Mouse (Mus musculus) heart, postnatal 14 days (tissue): ENCODE results near the gene Nek11. TPM values are rescaled to one million over a fixed set of nuclear protein-coding genes. Genes with fewer than 3 reads are reported as not detected.
"Not testable (repeated sequence)": the region's sequence is repeated elsewhere in the genome, so short reads cannot be mapped to it uniquely, and the experiment has no call there.

Source experiments
- DNase-seq, 2 experiments: peaks; one replicate each; pipeline ENCODE4 v3.0.0; 2021 to 2022
- intact Hi-C: fragments of 180-260 bp; cut with DNase I; formaldehyde crosslinking; loops from one replicate; pipeline ENCODE4 v1.15.1; 2025
- total RNA-seq, 2 experiments: library from RNA; stranded (reverse); gene quantifications; 2 replicates each; pipeline ENCODE4 v1.2.3; 2021

Gene Nek11
- total RNA-seq, 2 experiments from 2014 or later: 0.17 TPM; not detected in 1

GRCm38 (mm10) chr9:105200305-105200704, 195.0 kb downstream of the Nek11 start:
- intact Hi-C loops: no loop called here

GRCm38 (mm10) chr9:105186725-105187124, 208.6 kb downstream of the Nek11 start:
- intact Hi-C loops: no loop called here

More at GRCm38 (mm10) chr9:105200305-105200704, 195.0 kb downstream of the Nek11 start:
- DNase-seq: no peak

DNA sequence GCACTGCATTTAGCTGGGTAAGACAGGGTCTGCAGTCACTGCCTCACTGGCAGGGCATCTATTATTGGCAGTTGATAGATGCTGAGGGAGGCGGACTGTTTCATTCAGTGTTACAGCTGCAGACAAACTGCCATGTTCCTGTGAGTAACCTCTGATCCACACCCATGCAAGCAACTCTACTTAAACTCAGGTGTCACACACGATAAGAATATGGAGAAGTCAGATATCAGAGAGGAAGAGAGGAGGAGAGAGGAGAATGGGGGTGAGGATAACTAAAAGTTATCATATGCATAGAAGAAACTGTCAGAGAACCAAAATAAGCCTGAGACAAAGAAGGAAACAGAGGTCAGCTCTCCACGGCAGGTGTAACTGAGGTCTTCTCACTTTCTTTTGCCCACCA, 212.9 kb downstream of the Nek11 start:
- DNase-seq: no peak
- intact Hi-C loops: no loop called here

More at GRCm38 (mm10) chr9:105186725-105187124, 208.6 kb downstream of the Nek11 start:
- DNase-seq: no peak

GRCm38 (mm10) chr9:105144992-105145391, 250.3 kb downstream of the Nek11 start, which contains the start of gene 1700080E11Rik:
Gene 1700080E11Rik (minus strand): TSS chr9:105145092.
- intact Hi-C loops: no loop called here
- no peak for DNase-seq

GRCm38 (mm10) chr9:105139204-105139603, 256.1 kb downstream of the Nek11 start:
- intact Hi-C loops: no loop called here
- no peak for DNase-seq

- intact Hi-C loops: no loop called here
- no peak for DNase-seq
Observed at GRCm38 (mm10) chr9:105136404-105136803, 258.9 kb downstream of the Nek11 start.

- no peak for DNase-seq
- intact Hi-C loops: no loop called here
Observed at GRCm38 (mm10) chr9:105134536-105134935, 260.8 kb downstream of the Nek11 start.

- intact Hi-C loops: no loop called here
- DNase-seq: no peak
Observed at GRCm38 (mm10) chr9:105132002-105132367, 263.3 kb downstream of the Nek11 start.

DNA sequence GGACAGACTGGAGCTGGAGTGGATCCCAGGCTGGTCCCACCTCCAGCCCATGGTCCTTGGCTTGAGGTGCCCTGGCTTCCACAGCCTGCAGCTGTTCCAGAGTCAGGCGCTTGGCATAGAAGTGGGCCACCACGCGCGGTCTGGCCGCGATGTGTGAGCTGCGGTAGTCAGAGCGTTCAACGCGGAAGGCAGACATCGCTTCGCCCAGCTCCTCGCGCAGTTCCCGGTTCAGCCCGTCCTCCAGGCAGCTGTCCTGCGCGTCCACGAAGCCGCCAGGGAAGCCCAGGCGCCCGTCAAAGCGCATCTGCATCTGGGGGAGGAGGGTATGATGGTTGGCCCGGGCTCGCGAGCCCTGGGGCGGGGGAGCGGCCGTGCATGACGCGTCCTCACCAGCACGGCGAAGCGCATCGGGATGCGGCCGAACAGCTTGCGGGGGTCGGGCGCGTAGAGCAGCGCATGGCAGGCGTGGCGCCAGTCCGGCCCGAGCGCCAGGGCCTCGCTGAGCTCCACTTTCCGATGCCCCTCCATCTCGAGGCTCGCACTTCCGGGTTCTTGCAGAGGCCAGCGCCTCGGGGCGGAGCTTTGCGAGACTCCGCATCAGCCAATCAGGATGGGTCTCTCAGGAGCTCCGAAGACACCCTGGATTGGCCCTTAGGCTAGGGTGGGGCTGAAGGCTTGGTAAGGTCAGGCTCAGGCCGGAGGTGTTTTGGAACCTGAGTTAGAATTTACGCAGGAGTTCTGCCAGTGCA, 263.9 kb downstream of the Nek11 start, which contains the start of gene Nudt16:
TSS of gene Nudt16 (minus strand) at position 572 of the 749 bp plus-strand sequence.
- peak; percentile 88 to 90 for DNase-seq
- intact Hi-C loops: no loop called here

DNA sequence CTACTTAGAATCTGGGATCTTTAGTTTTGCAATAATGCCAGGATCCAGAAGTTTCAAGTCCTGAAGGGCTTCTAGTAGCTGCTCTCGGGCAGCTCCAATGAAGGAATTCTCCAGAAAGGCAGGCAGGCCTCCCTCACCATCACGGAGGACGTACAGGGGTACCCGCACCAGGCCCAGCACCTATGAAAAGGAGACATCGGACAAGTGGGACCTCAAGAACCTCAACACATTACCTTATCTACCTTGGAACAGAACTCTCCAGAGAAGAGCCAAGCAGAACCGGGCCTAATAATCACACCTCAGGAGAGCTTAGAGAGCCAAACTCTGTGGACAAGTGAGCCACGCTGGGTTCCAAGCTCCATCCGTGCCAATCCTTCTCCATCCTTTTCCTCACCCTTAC, 265.0 kb downstream of the Nek11 start:
- intact Hi-C loops: no loop called here

GRCm38 (mm10) chr9:105125206-105125605, 270.1 kb downstream of the Nek11 start:
- intact Hi-C loops: not testable (repeated sequence)

More for the DNA sequence above, 265.0 kb downstream of the Nek11 start:
- no peak for DNase-seq

More at GRCm38 (mm10) chr9:105125206-105125605, 270.1 kb downstream of the Nek11 start:
- DNase-seq: not testable (repeated sequence)

Other genes with a start within 250 kb of the Nek11 start
- gene Aste1, start 132 bp downstream of the Nek11 start, total RNA-seq: 1 to 10 TPM; 8.2 to 9.5 TPM
- 10 to 100 TPM; 54.6 to 61.7 TPM for gene Atp2c1, start 131.8 kb upstream of the Nek11 start, total RNA-seq
- gene Pik3r4, start 247.5 kb upstream of the Nek11 start, total RNA-seq: 10 to 100 TPM; 21.4 to 22.4 TPM